Mouse (Mus musculus): ENCODE data around the gene Akap6.

GRCm38 (mm10) chr12:53024575-53025246 lies 325.5 kb downstream of the Akap6 start:
- TF ChIP-seq POLR2A (IDR thresholded peaks at IDR 0.05; ENCODE audit: extremely low read depth, insufficient read depth, low read length) (no peak), CTCF (IDR thresholded peaks at IDR 0.05; ENCODE audit: low read depth, low read length) (no peak)

Measured in liver, adult 2 months (tissue).